Mouse (Mus musculus) stomach, embryonic 14.5 days (tissue): ENCODE results near the gene Nipa2. TPM values are rescaled to one million over a fixed set of nuclear protein-coding genes. Genes with fewer than 3 reads are reported as not detected.
"Not testable (repeated sequence)": the region's sequence is repeated elsewhere in the genome, so short reads cannot be mapped to it uniquely, and the experiment has no call there.

Experiments
- ATAC-seq: fragments of 200-750 bp; cut with Nextera tagmentation; 2 replicates; pipeline ENCODE4 v1.8.0; 2017; ENCODE audit warnings: low read depth, moderate TSS enrichment; ENCODE audit not compliant: insufficient number of reproducible peaks, insufficient read depth, low FRiP score
- H3K27ac ChIP-seq: fragments of 300-500 bp; sonication (generic); 2 replicates; pipeline ENCODE4 v1.5.1; 2014; ENCODE audit warnings: mild to moderate bottlenecking, low read length, moderate library complexity, mixed read lengths
- H3K27me3 ChIP-seq: fragments of 300-500 bp; sonication (generic); 2 replicates; pipeline ENCODE4 v1.6.1; 2014; ENCODE audit warnings: low read length, control low read depth, mixed read lengths; ENCODE audit not compliant: control insufficient read depth, insufficient read depth
- H3K36me3 ChIP-seq: fragments of 300-500 bp; sonication (generic); 2 replicates; pipeline ENCODE4 v1.6.1; 2014; ENCODE audit warnings: mild to moderate bottlenecking, control low read depth, low read length, moderate library complexity, mixed read lengths; ENCODE audit not compliant: control insufficient read depth, insufficient read depth
- H3K4me1 ChIP-seq: fragments of 300-500 bp; sonication (generic); 2 replicates; pipeline ENCODE4 v1.6.1; 2014; ENCODE audit warnings: low read length, control low read depth, mixed read lengths; ENCODE audit not compliant: control insufficient read depth, insufficient read depth
- H3K4me2 ChIP-seq: fragments of 300-500 bp; sonication (generic); replicated peaks from 2 replicates; pipeline ENCODE4 v1.6.1; 2014; ENCODE audit warnings: low read depth, low read length, control low read depth
- H3K4me3 ChIP-seq: fragments of 300-500 bp; sonication (generic); 2 replicates; pipeline ENCODE4 v1.5.1; 2014; ENCODE audit warnings: low read depth, low read length, control low read depth
- H3K9ac ChIP-seq: fragments of 300-500 bp; sonication (generic); replicated peaks from 2 replicates; pipeline ENCODE4 v1.6.1; 2014; ENCODE audit warnings: low read depth, mild to moderate bottlenecking, control low read depth, low read length, moderate library complexity, mixed read lengths
- H3K9me3 ChIP-seq: fragments of 300-500 bp; sonication (generic); 2 replicates; pipeline ENCODE4 v1.6.1; 2016; ENCODE audit warnings: low read depth, low read length, control low read depth; ENCODE audit not compliant: control insufficient read depth
- WGBS: fragments of 180-500 bp; shearing (Covaris S2); extraction: QIAGEN DNeasy Blood & Tissue Kit; methylation state at CpG from one replicate; pipeline ENCODE4 v1.1.7; 2014; 5-methylcytosine and 5-hydroxymethylcytosine counted together
- polyA plus RNA-seq: library from polyadenylated mRNA; unstranded; fragments of >200 nt; fragmentation: Nextera tagmentation; extraction: Ambion mirVana; gene quantifications from 2 replicates; pipeline ENCODE4 v1.2.1, GENCODE M21; 2014

Gene Nipa2
- polyA plus RNA-seq, 1 experiment from 2014 or later, result 53.2 TPM

GRCm38 (mm10) chr7:55918365-55918764 lies 43.9 kb downstream of the Nipa2 start:
- peaks cover 68% of the 10 kb centered on the region for H3K36me3 ChIP-seq
- H3K4me1 ChIP-seq, H3K27ac ChIP-seq, H3K27me3 ChIP-seq, H3K4me3 ChIP-seq, H3K4me2 ChIP-seq, H3K9ac ChIP-seq, ATAC-seq, H3K9me3 ChIP-seq: not testable (repeated sequence)
- 95% methylated on average over 11 of the region's 11 CpGs for whole genome bisulfite sequencing

DNA sequence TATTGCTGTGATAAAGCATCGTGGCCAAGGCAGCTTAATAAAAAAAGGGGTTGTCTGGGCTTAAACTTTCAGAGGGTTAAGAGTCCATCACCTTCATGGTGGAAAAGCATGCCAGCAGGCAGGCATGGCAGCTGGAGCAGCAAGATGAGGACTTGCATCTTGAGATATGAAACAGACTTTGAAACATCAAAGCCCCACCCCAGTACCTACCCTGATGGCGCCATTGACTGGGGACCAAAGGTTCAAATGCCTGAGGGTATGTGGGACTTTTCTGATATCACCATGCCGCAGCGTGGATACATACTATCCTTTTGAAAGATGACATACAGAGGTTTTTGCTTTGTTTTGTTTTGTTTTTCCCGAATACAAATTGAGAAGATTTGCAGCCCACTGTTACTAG lies 50.2 kb downstream of the Nipa2 start:
- Histone ChIP-seq H3K4me1 (no peaks in the 10 kb centered on the region), H3K4me3 (no peak overlapping the region), H3K9ac (no peak overlapping the region), H3K9me3 (no peaks in the 10 kb centered on the region), H3K4me2 (no peak overlapping the region), H3K27me3 (no peaks in the 10 kb centered on the region), H3K27ac (no peak overlapping the region), H3K36me3 (peaks cover 79% of the 10 kb centered on the region)
- no peak for ATAC-seq
- 91% methylated on average over 5 of the region's 5 CpGs for WGBS

- ATAC-seq, result no peak
- H3K27ac ChIP-seq, result no peak overlapping the region
Observed at GRCm38 (mm10) chr7:55911371-55911770, 50.9 kb downstream of the Nipa2 start.

DNA sequence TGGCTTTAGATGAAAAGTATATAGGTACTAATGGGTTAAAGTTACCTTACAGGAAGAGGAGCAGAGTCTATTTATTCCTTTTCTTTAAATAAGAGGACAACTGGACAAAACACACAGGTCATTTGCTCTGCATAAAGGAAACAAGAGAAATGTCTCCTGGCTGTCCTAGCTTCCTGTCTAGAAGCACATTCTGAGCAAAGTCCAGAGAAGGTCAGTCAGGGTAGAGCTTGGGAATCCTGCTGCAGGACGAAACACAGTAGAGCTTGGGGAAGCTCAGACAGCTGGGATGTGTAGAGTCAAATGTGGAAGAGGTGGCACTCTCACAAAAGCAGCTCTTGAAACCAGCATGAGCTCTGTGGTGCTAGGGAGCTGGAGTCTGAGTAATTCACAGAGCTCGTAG lies 51.9 kb downstream of the Nipa2 start:
- Histone ChIP-seq H3K27me3 (no peaks in the 10 kb centered on the region), H3K9me3 (no peaks in the 10 kb centered on the region), H3K4me3 (no peak overlapping the region), H3K4me1 (no peaks in the 10 kb centered on the region), H3K36me3 (peaks cover 75% of the 10 kb centered on the region), H3K9ac (no peak overlapping the region), H3K4me2 (no peak overlapping the region), H3K27ac (no peak overlapping the region)
- WGBS, result 65% methylated on average over 2 of the region's 2 CpGs
- no peak for ATAC-seq

More at GRCm38 (mm10) chr7:55911371-55911770, 50.9 kb downstream of the Nipa2 start:
- H3K4me3 ChIP-seq, result no peak overlapping the region
- no peak overlapping the region for H3K4me2 ChIP-seq
- no peaks in the 10 kb centered on the region for H3K9me3 ChIP-seq
- H3K27me3 ChIP-seq, result no peaks in the 10 kb centered on the region
- no peak overlapping the region for H3K9ac ChIP-seq
- H3K36me3 ChIP-seq, result peaks cover 82% of the 10 kb centered on the region
- WGBS, result 86% methylated on average over 8 of the region's 8 CpGs
- no peaks in the 10 kb centered on the region for H3K4me1 ChIP-seq

- WGBS, result 93% methylated on average over 1 of the region's 1 CpGs
- H3K27ac ChIP-seq, result no peak overlapping the region
- H3K9me3 ChIP-seq, result no peaks in the 10 kb centered on the region
- H3K27me3 ChIP-seq, result no peaks in the 10 kb centered on the region
- no peak overlapping the region for H3K9ac ChIP-seq
- ATAC-seq, result no peak
- H3K4me2 ChIP-seq, result no peak overlapping the region
- H3K4me1 ChIP-seq, result no peaks in the 10 kb centered on the region
- peaks cover 71% of the 10 kb centered on the region for H3K36me3 ChIP-seq
- H3K4me3 ChIP-seq, result no peak overlapping the region
Observed at GRCm38 (mm10) chr7:55909519-55909918, 52.8 kb downstream of the Nipa2 start.

DNA sequence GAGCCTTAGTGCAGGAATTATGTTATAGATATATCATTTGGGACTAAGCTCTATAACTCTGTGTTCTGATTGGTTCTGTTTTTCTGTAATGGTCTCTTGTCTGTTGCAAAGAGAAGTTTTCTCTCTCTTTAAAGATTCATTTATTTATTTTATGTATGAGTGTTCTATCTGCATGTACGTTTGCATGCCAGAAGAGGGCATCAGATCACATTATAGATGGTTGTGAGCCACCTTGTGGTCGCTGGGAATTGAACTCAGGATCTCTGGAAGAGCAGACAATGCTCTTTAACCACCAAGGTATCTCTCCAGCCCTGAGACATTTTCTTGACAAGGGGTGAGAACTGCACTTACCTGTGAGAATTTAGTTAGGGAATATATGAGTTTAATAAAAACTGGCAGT lies 56.8 kb downstream of the Nipa2 start:
- no peak for ATAC-seq
- 77% methylated on average over 2 of the region's 2 CpGs for WGBS
- H3K36me3 ChIP-seq, result peaks cover 54% of the 10 kb centered on the region

DNA sequence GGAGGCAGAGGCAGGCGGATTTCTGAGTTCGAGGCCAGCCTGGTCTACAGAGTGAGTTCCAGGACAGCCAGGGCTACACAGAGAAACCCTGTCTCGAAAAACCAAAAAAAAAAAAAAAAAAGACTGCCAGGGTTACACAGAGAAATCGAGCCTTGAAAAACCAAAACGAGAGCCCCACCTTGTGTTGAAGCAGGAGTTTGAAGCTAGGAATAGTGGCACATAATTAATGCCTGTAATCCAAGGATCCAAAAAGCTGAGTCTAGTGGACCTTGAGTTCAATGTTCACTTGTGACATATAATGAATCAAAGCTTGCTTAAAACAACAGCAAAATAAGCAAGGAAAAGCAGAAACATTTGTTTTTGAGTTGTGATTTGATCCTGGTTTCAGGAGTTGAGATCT lies 58.5 kb downstream of the Nipa2 start:
- no peak for ATAC-seq
- H3K27ac ChIP-seq, result no peak overlapping the region
- no peaks in the 10 kb centered on the region for H3K4me1 ChIP-seq
- WGBS, result 84% methylated on average over 4 of the region's 5 CpGs
- no peak overlapping the region for H3K4me2 ChIP-seq
- H3K36me3 ChIP-seq, result peaks cover 53% of the 10 kb centered on the region
- H3K9ac ChIP-seq, result no peak overlapping the region
- no peaks in the 10 kb centered on the region for H3K9me3 ChIP-seq
- no peaks in the 10 kb centered on the region for H3K27me3 ChIP-seq
- no peak overlapping the region for H3K4me3 ChIP-seq

More for the DNA sequence above, 56.8 kb downstream of the Nipa2 start:
- H3K4me1 ChIP-seq, result no peaks in the 10 kb centered on the region
- no peak overlapping the region for H3K9ac ChIP-seq
- no peaks in the 10 kb centered on the region for H3K27me3 ChIP-seq
- no peak overlapping the region for H3K27ac ChIP-seq
- no peak overlapping the region for H3K4me2 ChIP-seq
- H3K4me3 ChIP-seq, result no peak overlapping the region
- H3K9me3 ChIP-seq, result no peaks in the 10 kb centered on the region

DNA sequence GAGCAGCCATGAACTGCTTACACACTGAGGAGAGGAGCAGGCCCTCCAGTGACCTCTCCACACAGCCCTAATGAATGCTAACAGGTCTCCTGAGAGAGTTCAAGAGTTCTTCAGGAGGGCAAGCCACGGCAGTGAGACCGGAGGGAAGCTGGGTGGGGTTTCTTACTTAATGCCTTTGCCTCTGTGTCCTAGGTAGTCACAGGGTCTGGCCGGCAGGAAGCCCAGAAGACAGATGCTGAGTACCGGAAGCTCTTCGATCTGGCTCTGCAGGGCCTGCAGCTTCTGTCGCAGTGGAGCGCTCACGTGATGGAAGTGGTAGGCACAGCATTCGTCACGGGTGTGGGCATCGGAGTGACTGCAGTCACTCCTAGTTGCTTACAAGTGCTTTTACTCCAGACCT lies 70.5 kb downstream of the Nipa2 start:
- no peak for ATAC-seq
- no peaks in the 10 kb centered on the region for H3K9me3 ChIP-seq
- H3K27ac ChIP-seq, result no peak overlapping the region
- H3K9ac ChIP-seq, result no peak overlapping the region
- H3K4me3 ChIP-seq, result no peak overlapping the region
- H3K27me3 ChIP-seq, result no peaks in the 10 kb centered on the region
- WGBS, result 88% methylated on average over 11 of the region's 11 CpGs
- H3K4me2 ChIP-seq, result no peak overlapping the region
- no peaks in the 10 kb centered on the region for H3K4me1 ChIP-seq
- peaks cover 48% of the 10 kb centered on the region for H3K36me3 ChIP-seq

GRCm38 (mm10) chr7:55890731-55891130 lies 71.5 kb downstream of the Nipa2 start:
- no peak overlapping the region for H3K4me3 ChIP-seq
- no peak overlapping the region for H3K27ac ChIP-seq
- H3K27me3 ChIP-seq, result no peaks in the 10 kb centered on the region
- H3K4me2 ChIP-seq, result no peak overlapping the region
- peaks cover 51% of the 10 kb centered on the region for H3K36me3 ChIP-seq
- ATAC-seq, result no peak
- H3K9ac ChIP-seq, result no peak overlapping the region
- no peaks in the 10 kb centered on the region for H3K4me1 ChIP-seq
- no peaks in the 10 kb centered on the region for H3K9me3 ChIP-seq
